Mouse (Mus musculus) thymus, postnatal 10 days (tissue): ENCODE data around the gene Kmt2a.
"Not testable (repeated sequence)": the region's sequence is repeated elsewhere in the genome, so short reads cannot be mapped to it uniquely, and the experiment has no call there.

Source experiments
- DNase-seq, 2 experiments: peaks; one replicate each; pipeline ENCODE4 v3.0.0; 2021; ENCODE audit warnings: low spot score in 2 of 2

The Kmt2a gene

GRCm38 (mm10) chr9:44819920-44820827, 60.9 kb downstream of the Kmt2a start:
- DNase-seq = no peak

DNA sequence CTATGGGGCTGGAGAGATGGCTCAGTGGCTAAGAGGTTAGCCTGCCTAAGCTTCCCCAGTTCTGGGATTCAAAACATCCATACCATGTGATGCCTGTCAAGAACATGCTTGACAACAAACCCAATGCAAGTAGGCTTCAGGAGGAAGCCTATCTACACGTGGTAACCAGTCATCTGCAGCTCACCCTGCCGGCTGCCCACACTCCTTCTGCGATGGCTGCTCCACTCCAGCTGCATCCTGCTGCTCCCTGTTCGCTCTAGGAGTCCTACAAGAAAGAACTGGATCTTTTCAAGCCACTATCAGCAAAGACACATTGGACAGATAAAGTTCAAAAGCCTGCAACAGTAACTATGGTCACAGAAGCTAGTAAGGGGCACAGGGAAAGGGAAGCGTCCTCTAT, 63.6 kb downstream of the Kmt2a start:
- no peak for DNase-seq

- no peak for DNase-seq
These were observed 66.9 kb downstream of the Kmt2a start for GRCm38 (mm10) chr9:44814179-44814578.

DNA sequence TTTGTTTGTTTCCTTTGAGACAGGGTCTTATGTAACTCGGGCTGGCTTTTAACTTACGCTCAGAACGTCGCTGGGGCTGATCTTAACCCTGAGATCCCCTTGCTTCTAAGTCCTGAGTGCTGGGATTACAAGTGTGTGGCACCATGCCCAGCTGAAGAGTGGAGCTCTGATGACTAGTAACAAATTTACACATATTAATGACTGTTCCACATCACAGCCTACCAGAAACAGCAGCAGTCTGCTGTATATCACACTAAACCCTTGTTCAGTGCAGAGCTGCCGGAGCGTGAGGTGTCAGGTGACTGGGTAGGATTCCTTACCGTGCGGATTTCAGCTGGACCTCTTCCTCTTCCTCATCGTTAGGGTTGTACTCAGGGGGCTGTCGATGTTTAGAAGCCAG, 70.8 kb downstream of the Kmt2a start:
- DNase-seq = no peak

- no peak for DNase-seq
These were observed 73.3 kb downstream of the Kmt2a start for GRCm38 (mm10) chr9:44807778-44808177.

- no peak for DNase-seq
These were observed 74.0 kb downstream of the Kmt2a start for GRCm38 (mm10) chr9:44807141-44807540.

DNA sequence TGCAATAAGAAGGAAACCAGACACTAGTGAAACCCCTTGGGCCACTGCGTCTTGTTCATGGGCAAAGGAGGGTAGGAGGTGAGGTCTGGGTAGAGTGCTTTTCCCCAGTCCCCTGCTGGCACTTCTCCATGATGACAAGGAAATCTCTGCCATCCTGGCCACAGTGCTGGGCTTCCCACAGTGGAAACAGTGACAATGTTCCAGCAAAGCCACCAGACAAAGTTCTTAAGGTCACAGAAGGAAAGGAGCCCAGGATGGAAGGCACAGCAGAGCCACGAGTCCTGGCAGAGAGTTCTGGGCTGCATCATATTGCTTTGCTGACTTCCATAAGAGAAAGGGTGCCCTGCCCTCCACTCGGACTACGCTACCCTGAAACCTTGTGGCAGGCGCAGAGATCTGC, 75.6 kb downstream of the Kmt2a start:
- DNase-seq = no peak

- DNase-seq = no peak
These were observed 76.4 kb downstream of the Kmt2a start for GRCm38 (mm10) chr9:44804678-44805077.

DNA sequence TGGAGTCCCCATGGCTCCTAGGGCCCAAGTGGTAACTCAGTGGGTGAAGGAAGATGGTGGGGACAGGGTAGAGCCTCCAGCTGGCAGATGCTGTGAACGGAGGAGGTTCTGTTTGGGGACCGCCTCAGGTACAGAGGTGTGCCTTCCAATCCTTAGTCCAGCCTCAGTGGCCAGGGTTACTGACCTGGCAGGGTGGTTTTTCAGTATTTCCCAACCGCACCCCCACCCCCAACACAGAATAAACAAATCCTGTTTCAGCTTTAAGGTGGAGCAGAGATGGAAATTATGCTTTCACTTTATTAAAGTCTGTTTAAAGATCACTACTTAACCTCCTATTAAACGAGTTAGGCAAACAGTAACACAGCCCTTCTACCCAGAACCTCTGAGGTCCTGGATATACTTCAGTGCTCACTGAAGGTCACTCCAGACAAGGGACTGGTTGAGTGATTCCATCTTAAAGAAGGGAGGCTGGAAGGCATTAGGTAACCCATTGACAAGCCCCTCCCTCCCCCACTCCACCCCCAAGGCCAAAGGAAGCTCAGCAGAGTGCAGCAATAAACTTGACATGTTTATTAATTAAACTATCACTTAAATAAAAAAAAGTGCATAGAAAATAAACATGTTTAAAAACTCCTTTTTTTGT, 78.2 kb downstream of the Kmt2a start, which contains the start of gene Ttc36:
TSS of gene Ttc36 (minus strand) at position 265 of the 643 bp plus-strand sequence.
- no peak for DNase-seq

GRCm38 (mm10) chr9:44801669-44802068, 79.4 kb downstream of the Kmt2a start:
- DNase-seq = no peak

DNA sequence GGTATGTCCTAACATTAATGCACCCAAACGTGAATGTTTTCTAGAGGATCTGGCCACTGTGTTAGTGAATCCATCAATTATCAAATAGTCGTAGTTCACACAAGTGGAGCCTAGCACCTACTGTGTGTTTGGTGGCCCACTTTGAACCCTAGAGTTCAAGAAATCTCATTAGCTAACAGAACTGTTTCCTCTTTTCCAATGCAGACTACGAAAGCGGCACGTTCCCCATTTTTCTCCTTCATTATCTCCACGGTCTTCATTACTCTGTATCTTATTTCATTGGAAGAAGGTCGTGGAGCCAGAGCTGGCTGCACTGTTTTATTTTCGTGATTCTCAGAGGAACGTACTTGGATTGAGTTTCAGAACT, 81.2 kb downstream of the Kmt2a start:
- no peak for DNase-seq

GRCm38 (mm10) chr9:44799102-44799957, 81.8 kb downstream of the Kmt2a start, which contains the start of gene Tmem25:
Tmem25 (minus strand) TSS chr9:44799307.
- DNase-seq = peak; percentile 47 to 49

GRCm38 (mm10) chr9:44798298-44798697, 82.8 kb downstream of the Kmt2a start:
- no peak for DNase-seq

DNA sequence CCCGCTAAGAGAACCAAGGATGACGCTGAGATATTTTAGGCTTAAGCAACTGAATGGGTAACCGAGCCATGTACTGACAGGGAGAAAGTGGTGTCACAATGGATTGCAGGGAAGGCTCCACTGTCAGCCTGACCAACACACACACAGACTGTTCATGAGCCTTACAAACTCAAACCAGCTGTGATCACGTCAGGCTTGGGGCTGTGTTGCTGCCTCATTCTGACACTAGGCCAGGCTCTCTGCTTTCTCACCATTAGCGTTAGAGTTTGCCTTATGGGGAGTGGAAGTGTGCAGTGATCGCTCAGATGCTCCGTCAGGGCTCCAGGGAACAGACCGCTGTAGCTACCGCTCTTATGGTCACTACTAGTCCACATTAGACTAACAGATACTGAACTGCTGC, 88.3 kb downstream of the Kmt2a start:
- DNase-seq = no peak

- DNase-seq = peak; percentile 86 to 92
These were observed 108.1 kb downstream of the Kmt2a start for GRCm38 (mm10) chr9:44772750-44773651.

GRCm38 (mm10) chr9:44772392-44772749, 108.7 kb downstream of the Kmt2a start:
- no peak for DNase-seq

GRCm38 (mm10) chr9:44771376-44771775, 109.7 kb downstream of the Kmt2a start:
- no peak for DNase-seq

- not testable (repeated sequence) for DNase-seq
These were observed 113.1 kb downstream of the Kmt2a start for GRCm38 (mm10) chr9:44768029-44768394.

- DNase-seq = peak; percentile 75
These were observed 113.7 kb downstream of the Kmt2a start, which contains the start of the genes Arcn1 and Ift46 for GRCm38 (mm10) chr9:44767101-44768028. Arcn1 (minus strand) TSS chr9:44767845. Ift46 (plus strand) TSS chr9:44767908.

DNA sequence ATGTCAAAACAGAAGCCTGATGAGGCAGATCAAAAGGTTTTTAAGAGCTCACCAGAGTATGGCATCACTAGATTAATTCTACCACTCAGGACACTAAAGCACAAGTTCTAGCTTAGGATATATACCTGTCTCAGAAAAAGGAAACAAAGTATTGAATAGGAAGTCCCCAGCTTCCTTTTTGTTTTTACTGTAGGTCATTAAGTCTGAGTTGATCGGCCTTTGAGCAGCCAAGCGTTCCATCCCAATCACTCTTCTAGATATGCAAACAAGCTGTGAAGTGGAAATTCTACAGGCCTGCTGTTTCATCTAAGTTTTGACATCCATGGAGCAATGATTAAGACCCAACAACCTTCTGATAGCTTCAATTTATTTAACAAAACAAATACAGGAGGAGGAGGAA, 120.2 kb downstream of the Kmt2a start:
- DNase-seq = no peak
